Mouse (Mus musculus): ENCODE results near the gene Mdn1. TPM values are rescaled to one million over a fixed set of nuclear protein-coding genes. Genes with fewer than 3 reads are reported as not detected.

Gene Mdn1
- polyA plus RNA-seq, 1 experiment from 2014 or later, result 19.4 TPM

DNA sequence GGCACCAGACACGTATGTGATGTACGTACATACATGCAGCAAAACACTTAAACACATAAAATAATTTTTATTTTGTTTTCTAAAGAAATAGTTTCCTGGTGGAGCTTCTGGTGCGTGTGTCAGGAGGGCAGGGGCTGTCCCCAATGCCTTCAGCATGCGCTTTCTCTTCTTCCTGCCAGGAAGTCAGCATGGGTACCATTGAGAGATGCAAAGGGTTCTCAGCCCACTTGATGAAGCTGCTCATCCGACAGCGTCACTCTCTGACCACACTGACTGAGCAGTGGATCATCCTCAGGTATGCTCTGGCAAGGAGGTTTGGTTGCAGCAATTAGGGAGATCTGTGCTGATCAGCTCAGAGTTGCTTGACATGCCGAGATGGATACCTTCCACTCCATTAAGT, 91.5 kb downstream of the Mdn1 start:
- Histone ChIP-seq H3K9ac (replicated peaks; ENCODE audit: low read length) (no peak overlapping the region), H3K4me1 (ENCODE audit: control insufficient read depth, insufficient read depth, low read length) (no peaks in the 10 kb centered on the region), H3K9me3 (replicated peaks; ENCODE audit: control insufficient read depth, low read length) (no peaks in the 10 kb centered on the region), H3K27me3 (ENCODE audit: control insufficient read depth, insufficient read depth, low read length) (no peaks in the 10 kb centered on the region), H3K4me2 (ENCODE audit: low read depth, low read length) (no peak overlapping the region), H3K4me3 (ENCODE audit: low read depth, low read length) (no peak overlapping the region), H3K27ac (replicated peaks; ENCODE audit: low read depth, low read length) (no peak overlapping the region), H3K36me3 (replicated peaks; ENCODE audit: control insufficient read depth, insufficient read depth, low read depth, low read length) (no peaks in the 10 kb centered on the region; the same call in none of the 2 replicates)
- no peak for ATAC-seq (replicated peaks; ENCODE audit: insufficient number of reproducible peaks, low FRiP score, low TSS enrichment, low read depth)
- WGBS, result 92% methylated on average over 7 of the region's 7 CpGs
- DNase-seq (ENCODE audit: low spot score), result no peak

DNA sequence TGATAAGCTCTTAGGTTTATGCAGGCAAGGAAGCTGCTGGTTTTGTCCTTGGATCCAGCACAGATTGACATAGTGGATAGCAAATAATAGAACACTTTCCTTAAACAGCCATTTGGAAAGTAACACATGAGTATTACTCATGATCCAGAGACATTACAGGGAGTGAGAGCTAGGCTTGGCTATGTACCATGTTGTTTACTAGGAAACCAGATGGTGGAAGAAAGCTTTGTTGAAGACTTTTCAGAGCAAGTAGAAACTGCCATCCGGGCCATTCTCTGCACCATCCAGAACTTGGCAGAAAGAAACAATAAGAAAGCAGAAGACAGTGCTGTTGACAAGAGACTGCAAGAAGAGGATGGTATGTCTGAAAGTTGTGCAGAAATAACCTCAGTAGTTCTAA, 93.8 kb downstream of the Mdn1 start:
- no peak overlapping the region for H3K4me2 ChIP-seq (ENCODE audit: low read depth, low read length)
- ATAC-seq (replicated peaks; ENCODE audit: insufficient number of reproducible peaks, low FRiP score, low TSS enrichment, low read depth) (no peak), DNase-seq (ENCODE audit: low spot score) (no peak)
- WGBS, result 100% methylated on average over 1 of the region's 1 CpGs
- no peaks in the 10 kb centered on the region for H3K9me3 ChIP-seq (replicated peaks; ENCODE audit: control insufficient read depth, low read length)
- H3K4me1 ChIP-seq (ENCODE audit: control insufficient read depth, insufficient read depth, low read length), result no peaks in the 10 kb centered on the region
- no peak overlapping the region for H3K4me3 ChIP-seq (ENCODE audit: low read depth, low read length)
- H3K27me3 ChIP-seq (ENCODE audit: control insufficient read depth, insufficient read depth, low read length), result no peaks in the 10 kb centered on the region
- H3K9ac ChIP-seq (replicated peaks; ENCODE audit: low read length), result no peak overlapping the region
- no peak overlapping the region for H3K27ac ChIP-seq (replicated peaks; ENCODE audit: low read depth, low read length)
- no peaks in the 10 kb centered on the region; the same call in none of the 2 replicates for H3K36me3 ChIP-seq (replicated peaks; ENCODE audit: control insufficient read depth, insufficient read depth, low read depth, low read length)

DNA sequence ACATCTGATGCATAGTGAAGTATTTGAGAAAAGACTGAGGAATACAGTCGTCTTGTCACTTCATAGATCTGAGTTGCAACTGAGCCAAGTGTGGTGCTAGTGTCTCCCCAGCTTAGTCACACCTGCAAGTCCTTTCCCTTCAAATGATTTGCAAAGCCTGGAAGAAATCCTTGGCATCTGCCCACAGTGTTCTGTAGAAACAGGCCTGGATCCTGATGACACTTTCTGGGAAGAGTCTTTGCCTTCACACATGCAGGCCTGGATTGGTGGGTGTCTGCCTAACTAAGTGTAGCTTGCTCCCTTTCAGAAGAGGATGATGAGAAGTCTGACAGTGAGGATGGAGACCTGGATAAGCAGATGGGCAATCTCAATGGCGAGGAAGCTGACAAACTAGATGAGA, 100.5 kb downstream of the Mdn1 start:
- 89% methylated on average over 2 of the region's 2 CpGs for WGBS

DNA sequence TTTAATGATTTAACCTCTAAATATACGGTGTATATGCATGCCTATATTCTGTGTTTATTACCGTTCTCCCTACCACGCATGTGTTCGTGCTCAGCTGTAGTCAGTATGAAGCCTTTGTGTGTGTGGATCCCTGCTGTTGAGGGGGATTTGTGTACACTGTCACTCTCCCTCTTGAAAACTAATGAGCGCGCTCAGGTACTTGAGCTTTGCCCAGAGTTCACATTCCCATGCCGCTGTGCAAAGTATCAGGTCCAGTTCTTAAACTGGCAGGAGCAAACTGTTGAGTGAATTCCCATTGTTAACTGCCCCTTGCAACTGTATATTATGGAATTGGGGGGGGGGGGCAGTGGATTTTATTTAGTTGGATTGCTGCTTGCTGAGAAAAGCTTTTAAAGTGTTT, 110.6 kb downstream of the Mdn1 start:
- Histone ChIP-seq H3K27ac (replicated peaks; ENCODE audit: low read depth, low read length) (no peak overlapping the region), H3K27me3 (ENCODE audit: control insufficient read depth, insufficient read depth, low read length) (no peaks in the 10 kb centered on the region), H3K36me3 (replicated peaks; ENCODE audit: control insufficient read depth, insufficient read depth, low read depth, low read length) (peaks cover 6% of the 10 kb centered on the region), H3K9ac (replicated peaks; ENCODE audit: low read length) (no peak overlapping the region), H3K4me2 (ENCODE audit: low read depth, low read length) (no peak overlapping the region), H3K9me3 (replicated peaks; ENCODE audit: control insufficient read depth, low read length) (no peaks in the 10 kb centered on the region), H3K4me1 (ENCODE audit: control insufficient read depth, insufficient read depth, low read length) (no peaks in the 10 kb centered on the region), H3K4me3 (ENCODE audit: low read depth, low read length) (no peak overlapping the region)
- DNase-seq (ENCODE audit: low spot score) (no peak), ATAC-seq (replicated peaks; ENCODE audit: insufficient number of reproducible peaks, low FRiP score, low TSS enrichment, low read depth) (no peak)
- 94% methylated on average over 7 of the region's 7 CpGs for WGBS

More for the DNA sequence above, 100.5 kb downstream of the Mdn1 start:
- no peaks in the 10 kb centered on the region for H3K4me1 ChIP-seq (ENCODE audit: control insufficient read depth, insufficient read depth, low read length)
- H3K9ac ChIP-seq (replicated peaks; ENCODE audit: low read length), result no peak overlapping the region
- DNase-seq (ENCODE audit: low spot score) (no peak), ATAC-seq (replicated peaks; ENCODE audit: insufficient number of reproducible peaks, low FRiP score, low TSS enrichment, low read depth) (no peak)
- H3K9me3 ChIP-seq (replicated peaks; ENCODE audit: control insufficient read depth, low read length), result no peaks in the 10 kb centered on the region
- H3K27ac ChIP-seq (replicated peaks; ENCODE audit: low read depth, low read length), result no peak overlapping the region
- H3K27me3 ChIP-seq (ENCODE audit: control insufficient read depth, insufficient read depth, low read length), result no peaks in the 10 kb centered on the region
- H3K4me2 ChIP-seq (ENCODE audit: low read depth, low read length), result no peak overlapping the region
- H3K4me3 ChIP-seq (ENCODE audit: low read depth, low read length), result no peak overlapping the region
- no peaks in the 10 kb centered on the region; the same call in none of the 2 replicates for H3K36me3 ChIP-seq (replicated peaks; ENCODE audit: control insufficient read depth, insufficient read depth, low read depth, low read length)

DNA sequence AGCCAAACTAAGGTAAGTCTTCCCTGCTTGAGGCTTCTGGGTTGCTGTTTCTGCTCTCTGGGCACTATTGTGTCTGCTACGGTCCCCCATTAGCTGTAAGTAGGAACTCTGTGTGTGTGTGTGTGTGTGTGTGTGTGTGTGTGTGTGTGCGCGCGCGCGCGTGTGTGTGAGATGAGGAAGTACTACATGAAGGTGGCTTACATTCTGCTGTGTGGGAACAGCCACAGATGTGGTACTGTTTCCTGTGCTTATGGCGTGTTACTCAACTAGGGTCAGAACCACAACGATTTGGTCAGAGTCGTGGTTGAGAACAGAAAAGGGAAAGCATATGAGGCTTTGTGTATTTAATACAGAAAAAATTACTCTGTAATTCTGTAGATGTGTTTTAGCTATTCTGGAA, 111.1 kb downstream of the Mdn1 start:
- no peak overlapping the region for H3K4me3 ChIP-seq (ENCODE audit: low read depth, low read length)
- no peak overlapping the region for H3K9ac ChIP-seq (replicated peaks; ENCODE audit: low read length)
- DNase-seq (ENCODE audit: low spot score), result no peak
- WGBS, result 94% methylated on average over 10 of the region's 10 CpGs
- no peaks in the 10 kb centered on the region for H3K9me3 ChIP-seq (replicated peaks; ENCODE audit: control insufficient read depth, low read length)
- peaks cover under 1% of the 10 kb centered on the region for H3K36me3 ChIP-seq (replicated peaks; ENCODE audit: control insufficient read depth, insufficient read depth, low read depth, low read length)
- no peak overlapping the region for H3K27ac ChIP-seq (replicated peaks; ENCODE audit: low read depth, low read length)
- no peak overlapping the region for H3K4me2 ChIP-seq (ENCODE audit: low read depth, low read length)
- H3K4me1 ChIP-seq (ENCODE audit: control insufficient read depth, insufficient read depth, low read length), result no peaks in the 10 kb centered on the region
- no peak for ATAC-seq (replicated peaks; ENCODE audit: insufficient number of reproducible peaks, low FRiP score, low TSS enrichment, low read depth)
- no peaks in the 10 kb centered on the region for H3K27me3 ChIP-seq (ENCODE audit: control insufficient read depth, insufficient read depth, low read length)

DNA sequence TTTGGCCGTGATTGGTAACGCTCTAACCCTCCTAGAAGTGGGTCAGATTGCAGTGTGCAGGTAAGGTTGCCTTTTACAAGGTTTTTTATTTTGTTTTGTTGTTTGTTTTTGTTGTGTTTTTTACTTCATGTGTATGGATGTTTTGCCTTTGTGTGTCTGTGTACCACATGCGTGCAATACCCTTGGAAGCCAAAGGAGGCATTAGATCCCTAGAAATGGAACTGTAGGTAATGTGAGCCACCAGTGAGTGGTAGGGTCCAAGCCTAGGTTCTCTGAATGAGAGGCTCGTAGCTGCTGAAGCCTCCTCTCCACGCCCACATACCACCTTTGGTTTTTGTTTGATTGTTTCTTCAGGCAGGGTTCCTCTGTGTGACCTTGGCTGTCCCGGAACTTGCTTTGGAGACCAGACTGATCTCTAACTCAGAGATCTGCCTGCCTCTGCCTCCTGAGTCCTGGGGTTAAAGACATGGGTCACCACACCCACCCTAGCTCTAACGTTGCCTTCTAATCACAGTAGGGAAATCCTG, 113.4 kb downstream of the Mdn1 start:
- WGBS, result 94% methylated on average over 7 of the region's 7 CpGs
- DNase-seq (ENCODE audit: low spot score) (no peak), ATAC-seq (replicated peaks; ENCODE audit: insufficient number of reproducible peaks, low FRiP score, low TSS enrichment, low read depth) (no peak)
- Histone ChIP-seq H3K4me2 (ENCODE audit: low read depth, low read length) (no peak overlapping the region), H3K9ac (replicated peaks; ENCODE audit: low read length) (no peak overlapping the region), H3K9me3 (replicated peaks; ENCODE audit: control insufficient read depth, low read length) (no peaks in the 10 kb centered on the region), H3K27me3 (ENCODE audit: control insufficient read depth, insufficient read depth, low read length) (no peaks in the 10 kb centered on the region), H3K36me3 (replicated peaks; ENCODE audit: control insufficient read depth, insufficient read depth, low read depth, low read length) (peaks cover 8% of the 10 kb centered on the region), H3K4me3 (ENCODE audit: low read depth, low read length) (no peak overlapping the region), H3K4me1 (ENCODE audit: control insufficient read depth, insufficient read depth, low read length) (no peaks in the 10 kb centered on the region), H3K27ac (replicated peaks; ENCODE audit: low read depth, low read length) (no peak overlapping the region)

DNA sequence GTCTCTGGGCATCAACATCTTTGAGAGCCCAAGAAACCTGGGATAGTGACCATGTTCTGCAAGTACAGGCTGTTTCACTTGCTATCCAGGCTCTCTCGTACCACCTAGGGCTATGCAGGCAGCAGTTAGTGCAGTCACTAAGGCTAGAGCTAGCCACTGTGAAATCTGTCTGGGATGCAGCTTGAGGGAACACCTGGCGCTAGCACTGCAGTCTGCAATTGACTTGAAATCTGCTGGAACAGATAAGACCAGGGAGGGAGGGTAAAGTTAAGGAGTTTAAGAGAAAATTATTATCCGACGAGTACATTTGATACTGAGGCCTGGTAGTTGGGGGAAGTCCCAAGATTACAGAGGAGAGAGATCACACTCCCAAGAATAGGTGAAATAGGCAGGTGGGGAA, 123.1 kb downstream of the Mdn1 start:
- 96% methylated on average over 4 of the region's 4 CpGs for WGBS
- no peak for ATAC-seq (replicated peaks; ENCODE audit: insufficient number of reproducible peaks, low FRiP score, low TSS enrichment, low read depth)
- H3K27ac ChIP-seq (replicated peaks; ENCODE audit: low read depth, low read length), result no peak overlapping the region
- H3K9me3 ChIP-seq (replicated peaks; ENCODE audit: control insufficient read depth, low read length), result no peaks in the 10 kb centered on the region
- H3K4me3 ChIP-seq (ENCODE audit: low read depth, low read length), result no peak overlapping the region
- no peaks in the 10 kb centered on the region; the same call in 1 of the 2 replicates for H3K36me3 ChIP-seq (replicated peaks; ENCODE audit: control insufficient read depth, insufficient read depth, low read depth, low read length)
- no peak overlapping the region for H3K9ac ChIP-seq (replicated peaks; ENCODE audit: low read length)
- DNase-seq (ENCODE audit: low spot score), result no peak
- H3K27me3 ChIP-seq (ENCODE audit: control insufficient read depth, insufficient read depth, low read length), result no peaks in the 10 kb centered on the region
- H3K4me2 ChIP-seq (ENCODE audit: low read depth, low read length), result no peak overlapping the region
- H3K4me1 ChIP-seq (ENCODE audit: control insufficient read depth, insufficient read depth, low read length), result no peaks in the 10 kb centered on the region

DNA sequence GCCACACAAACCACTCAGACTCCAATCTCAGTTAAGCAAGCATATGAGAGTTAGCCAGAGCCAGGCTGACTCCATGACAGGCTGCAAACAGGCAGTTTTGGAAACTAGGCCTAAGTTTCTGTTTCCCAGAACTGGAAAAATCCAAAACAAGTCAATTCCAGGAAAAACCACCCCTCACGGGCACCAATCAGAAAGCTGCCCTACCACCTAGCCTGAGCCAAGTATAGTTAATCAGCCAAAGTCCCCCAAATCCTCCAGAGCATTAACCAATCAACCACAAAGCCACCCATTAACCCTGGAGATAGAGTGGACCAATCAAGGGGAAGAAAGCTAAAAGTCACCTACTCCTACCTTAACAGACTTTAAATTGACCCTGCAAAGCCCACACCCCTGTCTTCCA, 130.2 kb downstream of the Mdn1 start:
- no peak for ATAC-seq (replicated peaks; ENCODE audit: insufficient number of reproducible peaks, low FRiP score, low TSS enrichment, low read depth)

More for the DNA sequence above, 130.2 kb downstream of the Mdn1 start:
- H3K27ac ChIP-seq (replicated peaks; ENCODE audit: low read depth, low read length), result no peak overlapping the region
- no peak overlapping the region for H3K4me3 ChIP-seq (ENCODE audit: low read depth, low read length)
- no peak for DNase-seq (ENCODE audit: low spot score)
- no peak overlapping the region for H3K4me2 ChIP-seq (ENCODE audit: low read depth, low read length)
- H3K27me3 ChIP-seq (ENCODE audit: control insufficient read depth, insufficient read depth, low read length), result no peaks in the 10 kb centered on the region
- H3K4me1 ChIP-seq (ENCODE audit: control insufficient read depth, insufficient read depth, low read length), result no peaks in the 10 kb centered on the region
- H3K36me3 ChIP-seq (replicated peaks; ENCODE audit: control insufficient read depth, insufficient read depth, low read depth, low read length), result no peaks in the 10 kb centered on the region
- no peak overlapping the region for H3K9ac ChIP-seq (replicated peaks; ENCODE audit: low read length)
- 84% methylated on average over 1 of the region's 1 CpGs for WGBS
- H3K9me3 ChIP-seq (replicated peaks; ENCODE audit: control insufficient read depth, low read length), result no peaks in the 10 kb centered on the region

Measured in embryonic facial prominence, embryonic 11.5 days (tissue).